Mouse (Mus musculus): ENCODE data around the gene Bola3. TPM values are rescaled to one million over a fixed set of nuclear protein-coding genes. Genes with fewer than 3 reads are reported as not detected.

Gene Bola3
- polyA plus RNA-seq, 1 experiment from 2014 or later, result 186 TPM

- no peak overlapping the region for H3K4me2 ChIP-seq (ENCODE audit: low read depth, low read length)
- no peaks in the 10 kb centered on the region for H3K9me3 ChIP-seq (ENCODE audit: control insufficient read depth, low read length)
- H3K9ac ChIP-seq (ENCODE audit: low read depth, low read length), result 0 out of 2 replicates have a peak overlapping the region, but pooled peaks have one; percentile 13
- no peak overlapping the region for H3K27ac ChIP-seq (ENCODE audit: low read length)
- H3K4me1 ChIP-seq (ENCODE audit: control insufficient read depth, insufficient read depth, low read length), result peaks cover 27% of the 10 kb centered on the region
- H3K36me3 ChIP-seq (ENCODE audit: control insufficient read depth, insufficient read depth, low read length), result no peaks in the 10 kb centered on the region
- 95% methylated on average over 24 of the region's 24 CpGs for WGBS
- ATAC-seq, result no peak
- no peaks in the 10 kb centered on the region for H3K27me3 ChIP-seq (replicated peaks; ENCODE audit: control insufficient read depth, insufficient read depth, low read length)
- H3K4me3 ChIP-seq (ENCODE audit: low read length), result no peak overlapping the region
Measured at GRCm38 (mm10) chr6:83352666-83353410, 3.9 kb downstream of the Bola3 start.

- peaks cover 3% of the 10 kb centered on the region for H3K36me3 ChIP-seq (ENCODE audit: control insufficient read depth, insufficient read depth, low read length)
- H3K4me1 ChIP-seq (ENCODE audit: control insufficient read depth, insufficient read depth, low read length), result peaks cover 19% of the 10 kb centered on the region
- 74% methylated on average over 9 of the region's 9 CpGs for WGBS
- H3K27me3 ChIP-seq (replicated peaks; ENCODE audit: control insufficient read depth, insufficient read depth, low read length), result no peaks in the 10 kb centered on the region
- peak; percentile 69 for ATAC-seq
- peak overlapping the region; percentile 79 for H3K27ac ChIP-seq (ENCODE audit: low read length)
- H3K9ac ChIP-seq (ENCODE audit: low read depth, low read length), result 0 out of 2 replicates have a peak overlapping the region, but pooled peaks have one; percentile 26
- no peaks in the 10 kb centered on the region for H3K9me3 ChIP-seq (ENCODE audit: control insufficient read depth, low read length)
- no peak overlapping the region for H3K4me3 ChIP-seq (ENCODE audit: low read length)
- peak overlapping the region; percentile 24; the same call in 1 of the 2 replicates for H3K4me2 ChIP-seq (ENCODE audit: low read depth, low read length)
Measured at GRCm38 (mm10) chr6:83354856-83355781, 6.2 kb downstream of the Bola3 start.

GRCm38 (mm10) chr6:83356569-83357138, 7.7 kb downstream of the Bola3 start:
- H3K27me3 ChIP-seq (replicated peaks; ENCODE audit: control insufficient read depth, insufficient read depth, low read length), result no peaks in the 10 kb centered on the region
- H3K9ac ChIP-seq (ENCODE audit: low read depth, low read length), result no peak overlapping the region
- peaks cover 3% of the 10 kb centered on the region for H3K36me3 ChIP-seq (ENCODE audit: control insufficient read depth, insufficient read depth, low read length)
- peaks cover 12% of the 10 kb centered on the region; the same call in 1 of the 2 replicates for H3K4me1 ChIP-seq (ENCODE audit: control insufficient read depth, insufficient read depth, low read length)
- no peak overlapping the region for H3K27ac ChIP-seq (ENCODE audit: low read length)
- H3K4me3 ChIP-seq (ENCODE audit: low read length), result no peak overlapping the region
- H3K4me2 ChIP-seq (ENCODE audit: low read depth, low read length), result no peak overlapping the region
- WGBS, result 23% methylated on average over 7 of the region's 7 CpGs
- H3K9me3 ChIP-seq (ENCODE audit: control insufficient read depth, low read length), result no peaks in the 10 kb centered on the region
- ATAC-seq, result peak; percentile 47

GRCm38 (mm10) chr6:83357436-83357835, 8.5 kb downstream of the Bola3 start:
- no peaks in the 10 kb centered on the region for H3K9me3 ChIP-seq (ENCODE audit: control insufficient read depth, low read length)
- peaks cover 6% of the 10 kb centered on the region for H3K36me3 ChIP-seq (ENCODE audit: control insufficient read depth, insufficient read depth, low read length)
- peaks cover 7% of the 10 kb centered on the region; the same call in 1 of the 2 replicates for H3K4me1 ChIP-seq (ENCODE audit: control insufficient read depth, insufficient read depth, low read length)
- ATAC-seq, result no peak
- no peak overlapping the region for H3K9ac ChIP-seq (ENCODE audit: low read depth, low read length)
- WGBS, result 89% methylated on average over 10 of the region's 10 CpGs
- no peak overlapping the region for H3K4me3 ChIP-seq (ENCODE audit: low read length)
- H3K4me2 ChIP-seq (ENCODE audit: low read depth, low read length), result no peak overlapping the region
- no peaks in the 10 kb centered on the region for H3K27me3 ChIP-seq (replicated peaks; ENCODE audit: control insufficient read depth, insufficient read depth, low read length)
- H3K27ac ChIP-seq (ENCODE audit: low read length), result no peak overlapping the region

- Histone ChIP-seq H3K27me3 (replicated peaks; ENCODE audit: control insufficient read depth, insufficient read depth, low read length) (no peaks in the 10 kb centered on the region), H3K9me3 (ENCODE audit: control insufficient read depth, low read length) (no peaks in the 10 kb centered on the region), H3K4me2 (ENCODE audit: low read depth, low read length) (no peak overlapping the region), H3K27ac (ENCODE audit: low read length) (no peak overlapping the region), H3K9ac (ENCODE audit: low read depth, low read length) (no peak overlapping the region), H3K4me3 (ENCODE audit: low read length) (no peak overlapping the region), H3K36me3 (ENCODE audit: control insufficient read depth, insufficient read depth, low read length) (peaks cover 6% of the 10 kb centered on the region), H3K4me1 (ENCODE audit: control insufficient read depth, insufficient read depth, low read length) (no peaks in the 10 kb centered on the region)
- 88% methylated on average over 11 of the region's 11 CpGs for WGBS
- ATAC-seq, result no peak
Measured at GRCm38 (mm10) chr6:83361523-83362248, 12.7 kb downstream of the Bola3 start.

- Histone ChIP-seq H3K9me3 (ENCODE audit: control insufficient read depth, low read length) (no peaks in the 10 kb centered on the region), H3K27ac (ENCODE audit: low read length) (no peak overlapping the region), H3K27me3 (replicated peaks; ENCODE audit: control insufficient read depth, insufficient read depth, low read length) (no peaks in the 10 kb centered on the region), H3K36me3 (ENCODE audit: control insufficient read depth, insufficient read depth, low read length) (peaks cover 10% of the 10 kb centered on the region), H3K9ac (ENCODE audit: low read depth, low read length) (no peak overlapping the region), H3K4me1 (ENCODE audit: control insufficient read depth, insufficient read depth, low read length) (no peaks in the 10 kb centered on the region), H3K4me3 (ENCODE audit: low read length) (no peak overlapping the region), H3K4me2 (ENCODE audit: low read depth, low read length) (no peak overlapping the region)
- no peak for ATAC-seq
- WGBS, result 85% methylated on average over 12 of the region's 12 CpGs
Measured at GRCm38 (mm10) chr6:83363075-83363474, 14.1 kb downstream of the Bola3 start.

GRCm38 (mm10) chr6:83370316-83370965, 21.5 kb downstream of the Bola3 start:
- WGBS, result 76% methylated on average over 21 of the region's 21 CpGs
- no peak for ATAC-seq
- Histone ChIP-seq H3K4me1 (ENCODE audit: control insufficient read depth, insufficient read depth, low read length) (no peaks in the 10 kb centered on the region), H3K27ac (ENCODE audit: low read length) (no peak overlapping the region), H3K4me3 (ENCODE audit: low read length) (no peak overlapping the region), H3K36me3 (ENCODE audit: control insufficient read depth, insufficient read depth, low read length) (peaks cover 48% of the 10 kb centered on the region), H3K9ac (ENCODE audit: low read depth, low read length) (no peak overlapping the region), H3K27me3 (replicated peaks; ENCODE audit: control insufficient read depth, insufficient read depth, low read length) (no peaks in the 10 kb centered on the region), H3K9me3 (ENCODE audit: control insufficient read depth, low read length) (no peaks in the 10 kb centered on the region), H3K4me2 (ENCODE audit: low read depth, low read length) (no peak overlapping the region)

GRCm38 (mm10) chr6:83371350-83371749, 22.4 kb downstream of the Bola3 start:
- Histone ChIP-seq H3K36me3 (ENCODE audit: control insufficient read depth, insufficient read depth, low read length) (peaks cover 54% of the 10 kb centered on the region), H3K27ac (ENCODE audit: low read length) (no peak overlapping the region), H3K4me1 (ENCODE audit: control insufficient read depth, insufficient read depth, low read length) (no peaks in the 10 kb centered on the region), H3K9me3 (ENCODE audit: control insufficient read depth, low read length) (no peaks in the 10 kb centered on the region), H3K9ac (ENCODE audit: low read depth, low read length) (no peak overlapping the region), H3K4me2 (ENCODE audit: low read depth, low read length) (no peak overlapping the region), H3K27me3 (replicated peaks; ENCODE audit: control insufficient read depth, insufficient read depth, low read length) (no peaks in the 10 kb centered on the region), H3K4me3 (ENCODE audit: low read length) (no peak overlapping the region)
- 91% methylated on average over 3 of the region's 3 CpGs for WGBS
- ATAC-seq, result no peak
